ENCODE assay signal across 33 mouse cellular contexts in the genomic region with DNA sequence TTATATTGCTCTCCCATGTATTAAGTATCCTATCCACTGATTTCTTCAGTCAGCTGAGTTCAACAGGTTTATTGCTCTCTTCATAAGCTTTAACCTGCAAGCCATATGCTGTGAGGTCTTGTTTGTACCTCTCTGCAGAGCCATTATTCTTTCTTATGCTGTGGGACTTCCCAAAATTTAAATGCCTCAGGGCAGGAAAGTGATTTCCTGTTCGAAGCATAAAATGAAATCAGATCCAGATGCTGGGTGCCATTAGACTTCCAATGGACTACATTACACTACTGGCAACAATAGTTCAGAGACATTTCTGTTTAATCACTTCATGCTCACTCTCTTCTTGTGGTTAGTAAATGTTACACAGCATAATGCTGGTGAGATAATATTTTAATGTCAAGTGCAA.
DNase-seq lines count a peak whose midpoint lies in the region; ATAC-seq and TF ChIP-seq lines count a peak whose summit lies in the region.
"Had no signal": no experiment of that assay in that cellular context is flagged by ENCODE, and none has a peak within 500 bp of the region (broad histone marks: within the 10 kb centered on the region; RNA-seq: fewer than 3 reads in every experiment).

No protein-coding gene starts in this region.

- peak; percentile 11 for DNase-seq in hindbrain, embryonic 11.5 days (ENCODE audit: low spot score)
- DNase-seq in hindbrain, postnatal 0 days (ENCODE audit: low spot score), result no peak
- DNase-seq in embryonic facial prominence, embryonic 14.5 days (ENCODE audit: low spot score), result peak; percentile 41
- no peak for DNase-seq in lung, postnatal 36 days
- DNase-seq in heart, adult 11 months, result no peak
- no peak for DNase-seq in layer of hippocampus, adult 9-10 months (ENCODE audit: low spot score)
- DNase-seq: adrenal gland, adult 2 months; adrenal gland, postnatal 36 days; cerebellum, adult 18-20 months; cerebellum, postnatal 10 days; gastrocnemius, adult 2 months; gastrocnemius, postnatal 36 days; heart, adult 2 months; kidney, adult 2 months; kidney, postnatal 36 days; left cerebral cortex, postnatal 4 days; lung, adult 2 months; lung, postnatal 10 days; retina, postnatal 1 day; right cerebral cortex, postnatal 14 days; thymus, postnatal 14 days had no signal

- no peaks in the 10 kb centered on the region for H3K4me1 ChIP-seq in hindbrain, embryonic 11.5 days (replicated peaks; ENCODE audit: control insufficient read depth, insufficient read depth, low read length)
- H3K4me1 ChIP-seq in hindbrain, postnatal 0 days (ENCODE audit: insufficient read depth, low read length), result no peaks in the 10 kb centered on the region
- H3K4me1 ChIP-seq in embryonic facial prominence, embryonic 14.5 days (ENCODE audit: control insufficient read depth, insufficient read depth, low read length), result no peaks in the 10 kb centered on the region
- peaks cover 4% of the 10 kb centered on the region for H3K4me1 ChIP-seq in limb, embryonic 12.5 days (replicated peaks)
- H3K4me1 ChIP-seq: forebrain, embryonic 13.5 days; heart, embryonic 12.5 days; hindbrain, embryonic 15.5 days; intestine, embryonic 15.5 days; midbrain, embryonic 10.5 days; midbrain, embryonic 15.5 days; neural tube, embryonic 15.5 days had no signal

- no peaks in the 10 kb centered on the region for H3K36me3 ChIP-seq in hindbrain, embryonic 11.5 days (ENCODE audit: control insufficient read depth, insufficient read depth, low read length)
- H3K36me3 ChIP-seq in hindbrain, postnatal 0 days (ENCODE audit: insufficient read depth, low read length), result no peaks in the 10 kb centered on the region
- no peaks in the 10 kb centered on the region for H3K36me3 ChIP-seq in embryonic facial prominence, embryonic 14.5 days (ENCODE audit: control insufficient read depth, insufficient read depth, low read length)
- H3K36me3 ChIP-seq in limb, embryonic 12.5 days, result no peaks in the 10 kb centered on the region
- H3K36me3 ChIP-seq: heart, embryonic 12.5 days; hindbrain, embryonic 15.5 days; intestine, embryonic 15.5 days; midbrain, embryonic 10.5 days; midbrain, embryonic 15.5 days; neural tube, embryonic 15.5 days had no signal

- no peak overlapping the region for H3K27ac ChIP-seq in hindbrain, embryonic 11.5 days (ENCODE audit: low read depth, low read length)
- H3K27ac ChIP-seq in hindbrain, postnatal 0 days, result no peak overlapping the region
- no peak overlapping the region for H3K27ac ChIP-seq in embryonic facial prominence, embryonic 14.5 days (replicated peaks; ENCODE audit: low read depth, low read length)
- H3K27ac ChIP-seq in limb, embryonic 12.5 days, result no peak overlapping the region
- H3K27ac ChIP-seq: forebrain, embryonic 13.5 days; gastrocnemius, adult 2 months; heart, adult 2 months; hindbrain, embryonic 15.5 days; intestine, embryonic 15.5 days; layer of hippocampus, adult 2 months; liver, embryonic 14.5 days; midbrain, embryonic 10.5 days; midbrain, embryonic 15.5 days; neural tube, embryonic 15.5 days had no signal

- H3K4me2 ChIP-seq in hindbrain, embryonic 11.5 days (replicated peaks; ENCODE audit: low read depth, low read length), result no peak overlapping the region
- no peak overlapping the region for H3K4me2 ChIP-seq in hindbrain, postnatal 0 days (ENCODE audit: low read depth, low read length)
- H3K4me2 ChIP-seq in embryonic facial prominence, embryonic 14.5 days (ENCODE audit: low read depth, low read length), result no peak overlapping the region
- H3K4me2 ChIP-seq in limb, embryonic 12.5 days, result no peak overlapping the region
- H3K4me2 ChIP-seq: forebrain, embryonic 13.5 days; heart, embryonic 12.5 days; hindbrain, embryonic 15.5 days; intestine, embryonic 15.5 days; midbrain, embryonic 15.5 days; neural tube, embryonic 15.5 days had no signal

- no peak overlapping the region for H3K9ac ChIP-seq in hindbrain, embryonic 11.5 days (ENCODE audit: low read depth, low read length)
- H3K9ac ChIP-seq in hindbrain, postnatal 0 days (replicated peaks; ENCODE audit: low read length), result no peak overlapping the region
- no peak overlapping the region for H3K9ac ChIP-seq in embryonic facial prominence, embryonic 14.5 days (ENCODE audit: low read depth, low read length)
- no peak overlapping the region for H3K9ac ChIP-seq in limb, embryonic 12.5 days (replicated peaks)
- H3K9ac ChIP-seq: forebrain, embryonic 13.5 days; heart, embryonic 12.5 days; hindbrain, embryonic 15.5 days; intestine, embryonic 15.5 days; liver, embryonic 14.5 days; midbrain, embryonic 15.5 days; neural tube, embryonic 15.5 days had no signal

- H3K27me3 ChIP-seq in hindbrain, embryonic 11.5 days (ENCODE audit: control insufficient read depth, insufficient read depth, low read length), result no peaks in the 10 kb centered on the region
- no peaks in the 10 kb centered on the region for H3K27me3 ChIP-seq in hindbrain, postnatal 0 days (ENCODE audit: insufficient read depth, low read length)
- no peaks in the 10 kb centered on the region for H3K27me3 ChIP-seq in embryonic facial prominence, embryonic 14.5 days (replicated peaks; ENCODE audit: control insufficient read depth, insufficient read depth, low read length)
- no peaks in the 10 kb centered on the region; the same call in none of the 2 replicates for H3K27me3 ChIP-seq in limb, embryonic 12.5 days
- H3K27me3 ChIP-seq: forebrain, embryonic 13.5 days; heart, embryonic 12.5 days; hindbrain, embryonic 15.5 days; intestine, embryonic 15.5 days; midbrain, embryonic 15.5 days; neural tube, embryonic 15.5 days had no signal

- no peak for ATAC-seq in hindbrain, embryonic 11.5 days (ENCODE audit: low FRiP score)
- ATAC-seq in hindbrain, postnatal 0 days, result no peak
- ATAC-seq in embryonic facial prominence, embryonic 14.5 days (ENCODE audit: low read depth), result peak; percentile 18; the same call in 1 of the 2 replicates
- peak; percentile 94 for ATAC-seq in limb, embryonic 12.5 days (ENCODE audit: insufficient number of reproducible peaks, insufficient read depth, low FRiP score, low TSS enrichment, low read depth)
- ATAC-seq: activated CD4-positive, CD25-positive, alpha-beta regulatory T cell, adult 4 months; CD4-positive, CD25-positive, alpha-beta regulatory T cell, adult 4 months; forebrain, embryonic 13.5 days; intestine, embryonic 15.5 days; midbrain, embryonic 15.5 days had no signal

- WGBS in hindbrain, embryonic 11.5 days, result 66% methylated on average over 1 of the region's 1 CpGs
- 69% methylated on average over 1 of the region's 1 CpGs for WGBS in hindbrain, postnatal 0 days
- WGBS in embryonic facial prominence, embryonic 14.5 days, result 6% methylated on average over 1 of the region's 1 CpGs
- WGBS in limb, embryonic 12.5 days, result 4% methylated on average over 1 of the region's 1 CpGs

- H3K9me3 ChIP-seq in hindbrain, embryonic 11.5 days (ENCODE audit: control insufficient read depth, low read length), result no peaks in the 10 kb centered on the region
- no peaks in the 10 kb centered on the region for H3K9me3 ChIP-seq in hindbrain, postnatal 0 days (ENCODE audit: low read length)
- H3K9me3 ChIP-seq in embryonic facial prominence, embryonic 14.5 days (ENCODE audit: control insufficient read depth, low read length), result 0 out of 2 replicates have a peak, but pooled peaks cover 5% of the 10 kb centered on the region
- peaks cover 17% of the 10 kb centered on the region for H3K9me3 ChIP-seq in limb, embryonic 12.5 days
- H3K9me3 ChIP-seq: hindbrain, embryonic 15.5 days; intestine, embryonic 15.5 days; midbrain, embryonic 15.5 days; neural tube, embryonic 15.5 days had no signal

- TF ChIP-seq CTCF in hindbrain, postnatal 0 days (IDR thresholded peaks at IDR 0.05; ENCODE audit: low read depth), result no peak

- no peak overlapping the region for H3K4me3 ChIP-seq in hindbrain, embryonic 11.5 days (ENCODE audit: low read depth, low read length)
- H3K4me3 ChIP-seq in hindbrain, postnatal 0 days (ENCODE audit: low read length), result no peak overlapping the region
- no peak overlapping the region for H3K4me3 ChIP-seq in embryonic facial prominence, embryonic 14.5 days (ENCODE audit: low read depth, low read length)
- H3K4me3 ChIP-seq in limb, embryonic 12.5 days (replicated peaks), result no peak overlapping the region
- H3K4me3 ChIP-seq: forebrain, embryonic 13.5 days; gastrocnemius, adult 2 months; heart, adult 2 months; heart, embryonic 12.5 days; hindbrain, embryonic 15.5 days; intestine, embryonic 15.5 days; layer of hippocampus, adult 2 months; midbrain, embryonic 10.5 days; midbrain, embryonic 15.5 days; neural tube, embryonic 15.5 days had no signal

Comparison
In these comparisons a context has a peak if more than half of its experiments do, and no peak if none do; other contexts are left out.
1. DNase-seq: peak in hindbrain, embryonic 11.5 days (single experiment) and embryonic facial prominence, embryonic 14.5 days (single experiment); none in hindbrain, postnatal 0 days (single experiment), lung, postnatal 36 days (single experiment), heart, adult 11 months (single experiment) and layer of hippocampus, adult 9-10 months (single experiment).
2. ATAC-seq: peak in embryonic facial prominence, embryonic 14.5 days (single experiment) and limb, embryonic 12.5 days (single experiment); none in hindbrain, embryonic 11.5 days (single experiment) and hindbrain, postnatal 0 days (single experiment).